Mouse (Mus musculus): Measurements from ENCODE around the gene Mpc1.

DNA sequence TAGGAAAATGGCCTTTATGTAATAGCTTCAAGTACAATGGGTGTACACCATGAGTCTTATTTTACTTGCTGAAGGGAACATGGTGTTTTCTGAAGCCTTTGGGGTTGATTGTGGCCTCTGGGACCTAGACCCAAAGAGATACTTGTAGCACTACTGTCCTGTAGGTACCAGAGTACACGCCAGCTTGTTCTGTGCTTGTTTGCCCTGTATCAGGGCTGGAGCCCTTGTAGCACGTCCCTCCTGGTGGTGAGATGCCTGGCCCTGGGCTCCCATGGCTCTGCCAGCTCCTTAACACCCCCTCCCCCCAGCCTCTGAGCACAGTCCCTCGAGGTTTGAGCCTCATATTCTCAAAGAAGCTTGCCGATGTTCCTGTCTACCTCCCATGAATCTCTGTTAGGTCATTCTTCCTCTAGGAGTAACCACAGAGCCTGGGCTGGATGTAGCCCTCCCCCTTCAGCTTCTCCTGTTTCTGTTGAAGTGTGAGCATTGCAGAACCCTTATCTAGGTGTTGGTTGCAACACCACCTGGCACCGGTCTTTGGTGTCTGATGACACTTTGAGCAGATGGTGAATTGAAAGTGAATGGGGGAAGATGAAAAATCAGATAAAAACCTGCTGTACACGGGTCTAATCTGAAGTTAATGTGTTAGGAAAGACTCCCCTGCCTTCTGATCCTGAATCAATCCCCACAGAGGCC is 10.5 kb upstream of the Mpc1 start:
- no peak for TF ChIP-seq GATA1 (IDR thresholded peaks at IDR 0.05; ENCODE audit: borderline replicate concordance, low read length)
- TF ChIP-seq FLI1 (IDR thresholded peaks at IDR 0.05; ENCODE audit: low read length): no peak

Data from megakaryocyte, embryonic 14.5 days (primary cell).